Mouse (Mus musculus): ENCODE results near the gene Gdpd5.

DNA sequence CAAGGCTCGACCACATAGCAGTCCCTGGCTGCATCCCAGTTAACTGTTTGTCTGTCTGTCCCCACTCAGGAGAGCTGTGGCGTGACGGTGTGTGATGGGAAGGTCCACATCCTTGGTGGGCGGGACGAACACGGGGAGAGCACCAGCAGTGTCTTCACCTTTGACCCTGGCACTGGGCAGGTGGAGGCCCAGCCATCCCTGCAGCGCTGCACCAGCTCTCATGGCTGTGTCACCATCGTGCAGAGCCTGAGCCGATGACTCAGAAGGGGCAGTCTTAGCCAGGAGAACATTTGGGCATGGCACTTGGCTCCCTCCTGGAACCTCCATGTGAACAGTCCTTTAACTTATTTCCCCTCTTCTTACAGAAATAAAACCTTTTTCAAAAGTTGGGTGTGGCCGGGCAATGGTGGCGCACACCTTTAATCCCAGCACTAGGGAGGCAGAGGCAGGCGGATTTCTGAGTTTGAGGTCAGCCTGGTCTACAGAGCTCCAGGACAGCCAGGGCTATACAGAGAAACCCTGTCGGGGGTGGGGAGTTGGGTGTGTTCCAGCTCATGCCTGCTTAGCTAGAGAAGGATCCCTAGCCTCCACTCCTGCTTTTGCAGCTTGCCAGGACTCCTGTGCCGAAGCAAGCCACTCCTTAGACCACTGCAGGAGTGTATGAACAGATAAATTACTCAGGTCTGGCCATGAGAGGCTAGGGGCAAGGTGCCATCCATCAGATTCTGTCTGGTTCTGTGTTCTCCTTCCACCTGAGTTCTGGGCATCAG lies 92.6 kb downstream of the Gdpd5 start:
- TF ChIP-seq CTCF (IDR thresholded peaks at IDR 0.05; ENCODE audit: low read depth) (no peak), EP300 (IDR thresholded peaks at IDR 0.05; ENCODE audit: low read depth) (no peak)
